Mouse (Mus musculus): ENCODE measurements around the gene Grik2.

- TF ChIP-seq CTCF (IDR thresholded peaks at IDR 0.05; ENCODE audit: low read depth), result no peak
- no peak for TF ChIP-seq EP300 (IDR thresholded peaks at IDR 0.05; ENCODE audit: low read depth)
Observed at GRCm38 (mm10) chr10:49149714-49150113, 638.9 kb downstream of the Grik2 start.

Measured in heart, postnatal 0 days (tissue).